Mouse (Mus musculus): ENCODE measurements at regions not wholly inside any gene's neighbourhood (a gene's known extent, or its start where the extent isn't known, plus 50 kb on each side); places are given as distances from the start of the nearest gene placed in this dataset.
A peak's percentile ranks its signal among the peaks of the same experiment; 100 is the strongest.

DNA sequence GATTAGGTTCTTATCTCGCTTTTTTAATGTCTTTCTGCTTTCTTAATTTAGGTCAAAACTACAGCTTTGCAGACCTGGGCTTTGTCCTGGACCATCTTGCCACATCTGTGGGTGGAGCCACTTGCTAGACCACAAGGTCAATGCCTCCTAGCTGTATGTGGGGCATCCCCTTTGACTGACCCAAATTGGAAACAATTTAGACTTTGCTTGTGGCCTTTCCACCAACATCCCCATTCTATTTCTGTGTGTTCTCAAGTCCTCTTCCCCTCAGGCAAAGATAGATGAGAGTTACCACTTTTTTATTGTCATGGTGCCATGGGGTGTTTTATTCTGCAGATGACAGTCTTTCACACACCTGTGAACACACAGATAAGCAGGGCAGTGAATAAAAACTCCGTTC lies 572.0 kb downstream of the Lmo4 start:
- Histone ChIP-seq H3K4me3 (no peak overlapping the region), H3K9me3 (no peaks in the 10 kb centered on the region), H3K36me3 (no peaks in the 10 kb centered on the region), H3K4me2 (replicated peaks) (no peak overlapping the region), H3K9ac (replicated peaks) (no peak overlapping the region), H3K27ac (replicated peaks) (no peak overlapping the region), H3K27me3 (no peaks in the 10 kb centered on the region), H3K4me1 (no peaks in the 10 kb centered on the region)
- WGBS = 85% methylated on average over 2 of the region's 2 CpGs
- no peak for ATAC-seq (ENCODE audit: low FRiP score, low read depth)

- Histone ChIP-seq H3K9me3 (no peaks in the 10 kb centered on the region), H3K27ac (replicated peaks) (no peak overlapping the region), H3K4me3 (no peak overlapping the region), H3K4me2 (replicated peaks) (no peak overlapping the region), H3K36me3 (no peaks in the 10 kb centered on the region), H3K4me1 (no peaks in the 10 kb centered on the region), H3K27me3 (no peaks in the 10 kb centered on the region), H3K9ac (replicated peaks) (no peak overlapping the region)
- WGBS = 66% methylated on average over 10 of the region's 10 CpGs
- no peak for ATAC-seq (ENCODE audit: low FRiP score, low read depth)
These were observed 573.8 kb downstream of the Lmo4 start for GRCm38 (mm10) chr3:143631183-143631582.

- Histone ChIP-seq H3K36me3 (no peaks in the 10 kb centered on the region), H3K4me3 (no peak overlapping the region), H3K27me3 (no peaks in the 10 kb centered on the region), H3K4me2 (replicated peaks) (no peak overlapping the region), H3K9ac (replicated peaks) (no peak overlapping the region), H3K9me3 (no peaks in the 10 kb centered on the region), H3K27ac (replicated peaks) (no peak overlapping the region), H3K4me1 (no peaks in the 10 kb centered on the region)
- WGBS = 91% methylated on average over 3 of the region's 3 CpGs
- no peak for ATAC-seq (ENCODE audit: low FRiP score, low read depth)
These were observed 580.1 kb downstream of the Lmo4 start for GRCm38 (mm10) chr3:143624906-143625305.

GRCm38 (mm10) chr3:143622275-143622674 lies 582.7 kb downstream of the Lmo4 start:
- Histone ChIP-seq H3K4me1 (no peaks in the 10 kb centered on the region), H3K9me3 (no peaks in the 10 kb centered on the region), H3K36me3 (no peaks in the 10 kb centered on the region), H3K27me3 (no peaks in the 10 kb centered on the region), H3K27ac (replicated peaks) (no peak overlapping the region), H3K4me2 (replicated peaks) (no peak overlapping the region), H3K9ac (replicated peaks) (no peak overlapping the region), H3K4me3 (no peak overlapping the region)
- 88% methylated on average over 3 of the region's 3 CpGs for WGBS
- no peak for ATAC-seq (ENCODE audit: low FRiP score, low read depth)

GRCm38 (mm10) chr3:143619125-143619524 lies 585.9 kb downstream of the Lmo4 start:
- ATAC-seq (ENCODE audit: low FRiP score, low read depth) = no peak
- Histone ChIP-seq H3K27me3 (no peaks in the 10 kb centered on the region), H3K4me3 (no peak overlapping the region), H3K9me3 (no peaks in the 10 kb centered on the region), H3K4me1 (no peaks in the 10 kb centered on the region), H3K9ac (replicated peaks) (no peak overlapping the region), H3K4me2 (replicated peaks) (no peak overlapping the region), H3K27ac (replicated peaks) (no peak overlapping the region), H3K36me3 (no peaks in the 10 kb centered on the region)
- 84% methylated on average over 1 of the region's 1 CpGs for WGBS

DNA sequence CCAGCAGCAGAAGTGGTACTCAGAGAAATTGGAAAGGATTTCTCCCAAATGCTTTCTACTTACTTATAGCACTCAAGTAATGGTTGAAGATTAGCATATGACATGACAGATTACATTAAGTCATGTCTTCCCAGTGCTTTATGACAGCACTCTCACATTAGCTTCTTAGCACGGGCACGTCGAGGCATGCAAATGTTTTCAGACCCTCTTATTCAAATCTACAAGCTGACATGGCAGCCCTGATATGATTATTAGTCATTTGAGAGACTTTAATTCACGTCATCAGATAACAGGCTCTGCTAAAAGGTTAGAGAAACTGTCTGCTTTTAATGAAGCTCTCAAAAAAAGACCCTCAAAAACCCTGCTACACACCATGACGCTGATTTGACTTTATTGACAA lies 590.1 kb downstream of the Lmo4 start:
- 71% methylated on average over 5 of the region's 5 CpGs for WGBS
- ATAC-seq (ENCODE audit: low FRiP score, low read depth) = no peak

DNA sequence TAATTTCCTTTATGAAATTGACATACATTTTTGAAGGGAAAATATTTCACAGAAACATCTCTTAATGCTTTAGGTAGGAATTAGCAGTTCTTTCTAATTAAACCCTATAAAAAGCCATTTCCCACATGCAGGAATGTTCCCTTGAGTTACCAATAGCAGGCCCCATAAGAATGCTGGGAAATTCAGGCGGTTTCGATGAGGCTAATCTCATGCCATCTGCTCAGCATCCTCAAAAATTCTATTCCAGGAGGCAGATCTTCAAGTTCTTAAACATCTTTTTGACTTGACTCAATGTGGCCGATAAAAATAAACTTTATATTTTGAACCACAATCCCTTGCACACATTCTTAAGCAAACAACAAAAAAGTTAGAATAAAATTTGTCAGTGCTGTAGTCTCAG lies 591.0 kb downstream of the Lmo4 start:
- Histone ChIP-seq H3K36me3 (no peaks in the 10 kb centered on the region), H3K4me1 (no peaks in the 10 kb centered on the region), H3K27me3 (no peaks in the 10 kb centered on the region), H3K9me3 (no peaks in the 10 kb centered on the region), H3K9ac (replicated peaks) (no peak overlapping the region), H3K27ac (replicated peaks) (no peak overlapping the region), H3K4me3 (no peak overlapping the region), H3K4me2 (replicated peaks) (no peak overlapping the region)
- ATAC-seq (ENCODE audit: low FRiP score, low read depth) = no peak
- WGBS = 94% methylated on average over 3 of the region's 3 CpGs

More for the DNA sequence above, 590.1 kb downstream of the Lmo4 start:
- H3K27ac ChIP-seq (replicated peaks) = no peak overlapping the region
- no peaks in the 10 kb centered on the region for H3K4me1 ChIP-seq
- H3K4me2 ChIP-seq (replicated peaks) = no peak overlapping the region
- H3K36me3 ChIP-seq = no peaks in the 10 kb centered on the region
- no peaks in the 10 kb centered on the region for H3K27me3 ChIP-seq
- no peak overlapping the region for H3K4me3 ChIP-seq
- no peaks in the 10 kb centered on the region for H3K9me3 ChIP-seq
- H3K9ac ChIP-seq (replicated peaks) = no peak overlapping the region

DNA sequence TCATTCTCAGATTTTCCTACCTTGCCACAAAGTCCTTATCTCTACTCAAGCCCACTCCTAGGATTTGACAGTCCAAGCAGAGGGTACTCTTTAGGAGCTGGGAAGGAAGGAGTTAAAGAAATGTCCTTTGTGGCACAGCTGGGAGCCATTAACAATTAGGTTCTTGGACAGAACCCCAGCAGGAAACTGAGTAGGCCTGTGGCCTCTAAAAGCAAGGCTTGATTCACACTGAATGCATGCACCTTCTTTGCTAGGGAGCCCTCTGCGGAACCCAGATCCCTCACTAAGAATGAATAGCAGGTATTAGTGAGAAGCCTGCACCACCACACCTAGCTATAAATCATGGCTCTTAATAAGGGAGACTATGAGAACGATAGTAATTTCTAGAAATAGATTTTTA lies 595.3 kb downstream of the Lmo4 start:
- no peak overlapping the region for H3K27ac ChIP-seq (replicated peaks)
- WGBS = 45% methylated on average over 2 of the region's 2 CpGs
- H3K9me3 ChIP-seq = no peaks in the 10 kb centered on the region
- ATAC-seq (ENCODE audit: low FRiP score, low read depth) = no peak
- no peak overlapping the region for H3K9ac ChIP-seq (replicated peaks)
- no peak overlapping the region for H3K4me2 ChIP-seq (replicated peaks)
- H3K4me1 ChIP-seq = no peaks in the 10 kb centered on the region
- no peaks in the 10 kb centered on the region for H3K27me3 ChIP-seq
- no peaks in the 10 kb centered on the region for H3K36me3 ChIP-seq
- H3K4me3 ChIP-seq = no peak overlapping the region

GRCm38 (mm10) chr3:143599120-143599519 lies 605.9 kb downstream of the Lmo4 start:
- Histone ChIP-seq H3K36me3 (no peaks in the 10 kb centered on the region), H3K27ac (replicated peaks) (no peak overlapping the region), H3K4me2 (replicated peaks) (no peak overlapping the region), H3K27me3 (0 out of 2 replicates have a peak, but pooled peaks cover 3% of the 10 kb centered on the region), H3K4me1 (peaks cover 2% of the 10 kb centered on the region; the same call in 1 of the 2 replicates), H3K9me3 (no peaks in the 10 kb centered on the region), H3K4me3 (no peak overlapping the region), H3K9ac (replicated peaks) (no peak overlapping the region)
- no peak for ATAC-seq (ENCODE audit: low FRiP score, low read depth)
- WGBS = 60% methylated on average over 2 of the region's 2 CpGs

DNA sequence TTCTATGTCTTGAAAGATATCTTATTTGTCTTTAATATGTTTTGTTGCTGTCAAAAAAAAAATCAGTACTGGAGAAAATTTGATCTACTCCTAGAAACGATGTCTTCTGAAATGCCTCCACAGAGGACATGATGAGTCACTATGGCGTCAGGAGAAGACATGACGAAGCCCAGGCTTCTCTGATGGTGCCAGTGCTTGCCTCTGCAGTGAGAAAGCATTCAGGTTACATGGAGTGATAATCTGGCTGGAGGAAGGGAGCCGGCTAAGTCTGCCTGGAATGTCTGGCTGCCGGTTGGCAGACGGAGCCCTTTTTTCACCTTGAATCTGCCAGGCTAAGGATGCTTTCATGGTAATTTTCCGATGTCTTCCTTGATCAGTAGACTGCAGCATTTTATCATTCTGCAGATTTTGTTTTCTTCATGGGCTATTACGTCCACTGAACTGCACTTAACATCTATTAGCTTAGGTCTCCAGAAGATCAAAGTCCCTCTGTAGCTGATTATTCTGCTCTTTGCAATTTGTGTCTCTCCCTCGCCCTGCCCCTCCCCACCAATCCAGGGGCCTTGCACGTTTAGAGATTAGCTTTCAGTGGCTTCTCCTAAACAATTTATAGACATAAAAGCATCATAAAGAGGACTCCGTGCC lies 607.9 kb downstream of the Lmo4 start:
- H3K9me3 ChIP-seq = no peaks in the 10 kb centered on the region
- no peaks in the 10 kb centered on the region for H3K36me3 ChIP-seq
- WGBS = 11% methylated on average over 11 of the region's 11 CpGs
- no peak overlapping the region for H3K27ac ChIP-seq (replicated peaks)
- H3K4me1 ChIP-seq = peaks cover 2% of the 10 kb centered on the region; the same call in 1 of the 2 replicates
- ATAC-seq (ENCODE audit: low FRiP score, low read depth) = peak; percentile 58
- 0 out of 2 replicates have a peak, but pooled peaks cover 3% of the 10 kb centered on the region for H3K27me3 ChIP-seq
- peak overlapping the region; percentile 21 for H3K4me2 ChIP-seq (replicated peaks)
- no peak overlapping the region for H3K4me3 ChIP-seq
- H3K9ac ChIP-seq (replicated peaks) = no peak overlapping the region

- WGBS = 86% methylated on average over 5 of the region's 5 CpGs
- no peak overlapping the region for H3K4me3 ChIP-seq
- H3K36me3 ChIP-seq = no peaks in the 10 kb centered on the region
- no peak overlapping the region for H3K9ac ChIP-seq (replicated peaks)
- H3K4me1 ChIP-seq = peaks cover 2% of the 10 kb centered on the region; the same call in 1 of the 2 replicates
- no peak overlapping the region for H3K4me2 ChIP-seq (replicated peaks)
- H3K9me3 ChIP-seq = no peaks in the 10 kb centered on the region
- H3K27me3 ChIP-seq = 0 out of 2 replicates have a peak, but pooled peaks cover 3% of the 10 kb centered on the region
- no peak for ATAC-seq (ENCODE audit: low FRiP score, low read depth)
- H3K27ac ChIP-seq (replicated peaks) = no peak overlapping the region
These were observed 608.9 kb downstream of the Lmo4 start for GRCm38 (mm10) chr3:143596011-143596683.

DNA sequence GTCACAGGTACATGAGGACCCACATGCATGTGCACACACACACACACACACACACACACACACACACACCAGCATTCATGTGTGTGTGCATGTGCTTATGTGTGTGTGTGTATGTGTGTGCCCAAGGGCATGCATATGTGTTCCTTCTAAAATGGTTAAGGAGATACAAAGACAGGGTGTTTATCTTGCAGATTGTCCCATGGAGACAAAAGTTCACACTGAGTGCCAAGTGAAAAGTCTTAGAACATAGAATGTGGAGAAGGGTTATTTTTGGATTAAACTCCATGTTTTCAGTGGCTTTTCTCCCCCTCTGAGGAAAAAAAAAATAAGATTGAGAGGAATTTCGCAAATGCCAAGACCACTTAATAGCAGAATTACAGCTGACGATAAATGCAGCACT lies 609.9 kb downstream of the Lmo4 start:
- Histone ChIP-seq H3K36me3 (no peaks in the 10 kb centered on the region), H3K4me1 (peaks cover 2% of the 10 kb centered on the region; the same call in 1 of the 2 replicates), H3K9ac (replicated peaks) (no peak overlapping the region), H3K4me2 (replicated peaks) (no peak overlapping the region), H3K27ac (replicated peaks) (no peak overlapping the region), H3K9me3 (no peaks in the 10 kb centered on the region), H3K4me3 (no peak overlapping the region), H3K27me3 (0 out of 2 replicates have a peak, but pooled peaks cover 3% of the 10 kb centered on the region)
- WGBS = 79% methylated on average over 2 of the region's 2 CpGs
- no peak for ATAC-seq (ENCODE audit: low FRiP score, low read depth)
